Mouse (Mus musculus) neural tube, embryonic 11.5 days (tissue): ENCODE data around the gene Fam131c. TPM values are rescaled to one million over a fixed set of nuclear protein-coding genes. Genes with fewer than 3 reads are reported as not detected.

Source experiments
- ATAC-seq: fragments of 200-750 bp; cut with Nextera tagmentation; 2 replicates; pipeline ENCODE4 v1.8.0; 2017; ENCODE audit warnings: moderate number of reproducible peaks, mild to moderate bottlenecking, moderate TSS enrichment, moderate library complexity; ENCODE audit not compliant: insufficient read depth, low FRiP score, low TSS enrichment
- DNase-seq: peaks from one replicate; pipeline ENCODE4 v3.0.0-alpha.2; 2015; ENCODE audit warnings: low spot score
- H3K27ac ChIP-seq: fragments of 300-500 bp; sonication (generic); 2 replicates; pipeline ENCODE4 v1.5.1; 2014; ENCODE audit warnings: low read depth, mild to moderate bottlenecking, low read length
- H3K27me3 ChIP-seq: fragments of 300-500 bp; sonication (generic); 2 replicates; pipeline ENCODE4 v1.6.1; 2014; ENCODE audit warnings: mild to moderate bottlenecking, low read length, mixed read lengths; ENCODE audit not compliant: control insufficient read depth, insufficient read depth
- H3K36me3 ChIP-seq: fragments of 300-500 bp; sonication (generic); 2 replicates; pipeline ENCODE4 v1.6.1; 2014; ENCODE audit warnings: mild to moderate bottlenecking, low read length, moderate library complexity, mixed read lengths; ENCODE audit not compliant: control insufficient read depth, insufficient read depth
- H3K4me1 ChIP-seq: fragments of 300-500 bp; sonication (generic); 2 replicates; pipeline ENCODE4 v1.6.1; 2014; ENCODE audit warnings: low read length, mixed read lengths; ENCODE audit not compliant: control insufficient read depth, insufficient read depth
- H3K4me2 ChIP-seq: fragments of 300-500 bp; sonication (generic); 2 replicates; pipeline ENCODE4 v1.6.1; 2014; ENCODE audit warnings: low read depth, mild to moderate bottlenecking, moderate library complexity
- H3K4me3 ChIP-seq: fragments of 300-500 bp; sonication (generic); 2 replicates; pipeline ENCODE4 v1.5.1; 2014; ENCODE audit warnings: low read depth, low read length
- H3K9ac ChIP-seq: fragments of 300-500 bp; sonication (generic); 2 replicates; pipeline ENCODE4 v1.6.1; 2014; ENCODE audit warnings: mild to moderate bottlenecking, low read length
- H3K9me3 ChIP-seq: fragments of 300-500 bp; sonication (generic); 2 replicates; pipeline ENCODE4 v1.6.1; 2016; ENCODE audit warnings: low read length; ENCODE audit not compliant: control insufficient read depth
- WGBS: fragments of 180-500 bp; shearing (Covaris S2); extraction: QIAGEN DNeasy Blood & Tissue Kit; methylation state at CpG from one replicate; pipeline ENCODE4 v1.1.7; 2014; 5-methylcytosine and 5-hydroxymethylcytosine counted together
- polyA plus RNA-seq: library from polyadenylated mRNA; unstranded; fragments of >200 nt; fragmentation: Nextera tagmentation; extraction: Ambion mirVana; gene quantifications from 2 replicates; pipeline ENCODE4 v1.2.1, GENCODE M21; 2014

Gene Fam131c
- polyA plus RNA-seq, 1 experiment from 2014 or later: 0.85 TPM

DNA sequence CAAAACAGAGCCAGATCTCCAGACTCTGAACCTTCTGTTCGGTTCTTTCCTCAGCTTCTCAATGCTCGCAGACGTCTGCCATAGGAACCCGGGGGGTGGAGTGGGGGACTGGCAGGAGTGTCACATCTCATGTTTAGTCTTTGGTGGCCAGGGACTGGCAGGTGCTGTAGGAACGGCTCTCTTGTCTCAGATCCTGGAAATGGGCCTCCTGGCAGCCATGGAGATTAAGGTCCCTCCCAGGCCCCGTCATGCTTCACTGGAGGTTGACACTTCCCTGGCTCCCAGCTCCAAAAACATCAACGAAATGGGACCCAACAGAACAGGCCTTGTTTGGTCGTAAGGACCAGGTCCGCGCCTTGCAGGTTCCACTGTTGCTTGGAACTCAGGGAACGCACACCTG lies 19.4 kb upstream of the Fam131c start:
- 80% methylated on average over 11 of the region's 11 CpGs for WGBS
- Histone ChIP-seq H3K27ac (no peak overlapping the region), H3K27me3 (no peaks in the 10 kb centered on the region), H3K4me2 (no peak overlapping the region), H3K4me3 (no peak overlapping the region), H3K36me3 (no peaks in the 10 kb centered on the region), H3K4me1 (no peaks in the 10 kb centered on the region), H3K9me3 (no peaks in the 10 kb centered on the region), H3K9ac (no peak overlapping the region)
- ATAC-seq: no peak
- no peak for DNase-seq

- Histone ChIP-seq H3K4me2 (no peak overlapping the region), H3K9me3 (no peaks in the 10 kb centered on the region), H3K4me3 (no peak overlapping the region), H3K27me3 (no peaks in the 10 kb centered on the region), H3K27ac (no peak overlapping the region), H3K36me3 (no peaks in the 10 kb centered on the region), H3K9ac (no peak overlapping the region), H3K4me1 (no peaks in the 10 kb centered on the region)
- 86% methylated on average over 12 of the region's 12 CpGs for WGBS
- DNase-seq (no peak), ATAC-seq (no peak)
Measured at GRCm38 (mm10) chr4:141350015-141350414, 18.0 kb upstream of the Fam131c start.

GRCm38 (mm10) chr4:141351972-141352371 lies 16.0 kb upstream of the Fam131c start:
- no peak overlapping the region for H3K9ac ChIP-seq
- no peaks in the 10 kb centered on the region for H3K4me1 ChIP-seq
- ATAC-seq: no peak
- no peak for DNase-seq
- H3K36me3 ChIP-seq: no peaks in the 10 kb centered on the region
- H3K27me3 ChIP-seq: no peaks in the 10 kb centered on the region
- 63% methylated on average over 7 of the region's 7 CpGs for WGBS
- no peak overlapping the region for H3K27ac ChIP-seq
- H3K9me3 ChIP-seq: no peaks in the 10 kb centered on the region
- H3K4me2 ChIP-seq: no peak overlapping the region
- H3K4me3 ChIP-seq: no peak overlapping the region

- Histone ChIP-seq H3K4me3 (no peak overlapping the region), H3K9ac (no peak overlapping the region), H3K27me3 (no peaks in the 10 kb centered on the region), H3K27ac (no peak overlapping the region), H3K4me1 (no peaks in the 10 kb centered on the region), H3K4me2 (no peak overlapping the region), H3K9me3 (no peaks in the 10 kb centered on the region), H3K36me3 (no peaks in the 10 kb centered on the region)
- ATAC-seq (no peak), DNase-seq (no peak)
- WGBS: 71% methylated on average over 5 of the region's 5 CpGs
Measured at GRCm38 (mm10) chr4:141352986-141353385, 15.0 kb upstream of the Fam131c start.

DNA sequence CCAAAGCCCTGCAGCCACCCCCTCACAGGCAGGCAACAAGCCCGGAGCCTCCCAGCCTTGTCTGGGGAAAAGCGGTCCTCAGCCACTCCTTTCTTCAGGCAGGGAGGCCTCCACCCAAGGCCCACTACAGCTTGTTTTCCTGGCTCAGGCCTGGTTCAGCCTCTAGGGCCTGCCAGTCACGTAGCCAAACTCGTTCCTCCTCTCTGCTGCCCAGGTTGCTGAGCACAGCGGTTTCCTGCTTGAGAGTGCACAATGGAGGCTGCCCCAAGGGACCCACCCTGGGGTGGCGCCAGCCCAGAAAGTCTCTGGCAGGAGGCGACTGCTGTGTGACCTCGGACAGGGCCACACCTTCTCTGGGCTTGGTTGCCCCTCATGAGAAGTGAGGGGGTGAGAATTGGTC lies 14.2 kb upstream of the Fam131c start:
- no peaks in the 10 kb centered on the region for H3K9me3 ChIP-seq
- no peak overlapping the region for H3K27ac ChIP-seq
- H3K4me1 ChIP-seq: no peaks in the 10 kb centered on the region
- DNase-seq (peak; percentile 9), ATAC-seq (no peak)
- 73% methylated on average over 8 of the region's 8 CpGs for WGBS
- H3K36me3 ChIP-seq: no peaks in the 10 kb centered on the region
- H3K4me2 ChIP-seq: no peak overlapping the region
- no peak overlapping the region for H3K9ac ChIP-seq
- no peaks in the 10 kb centered on the region for H3K27me3 ChIP-seq
- no peak overlapping the region for H3K4me3 ChIP-seq

DNA sequence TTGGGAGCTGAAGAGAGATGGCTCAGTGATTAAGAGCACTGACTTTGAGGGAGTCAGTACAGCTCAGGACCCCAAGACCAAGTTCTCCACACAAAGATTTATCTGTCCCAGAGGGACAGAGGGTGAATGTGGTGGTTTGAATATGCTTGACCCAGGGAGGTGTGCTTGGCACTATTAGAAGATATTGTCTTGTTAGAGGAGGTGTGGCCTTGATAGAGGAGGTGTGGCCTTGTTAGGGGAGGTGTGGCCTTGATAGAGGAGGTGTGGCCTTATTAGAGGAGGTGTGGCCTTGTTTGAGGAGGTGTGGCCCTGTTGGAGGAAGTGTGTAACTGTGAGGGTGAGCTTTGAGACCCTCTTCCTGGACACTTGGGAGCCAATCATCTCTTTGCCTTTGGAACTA lies 10.2 kb upstream of the Fam131c start:
- H3K9ac ChIP-seq: no peak overlapping the region
- H3K4me1 ChIP-seq: no peaks in the 10 kb centered on the region
- ATAC-seq (no peak), DNase-seq (no peak)
- H3K27me3 ChIP-seq: no peaks in the 10 kb centered on the region
- H3K4me3 ChIP-seq: no peak overlapping the region
- no peaks in the 10 kb centered on the region for H3K36me3 ChIP-seq
- H3K9me3 ChIP-seq: no peaks in the 10 kb centered on the region
- no peak overlapping the region for H3K4me2 ChIP-seq
- H3K27ac ChIP-seq: no peak overlapping the region

GRCm38 (mm10) chr4:141359222-141359621 lies 8.8 kb upstream of the Fam131c start:
- no peak overlapping the region for H3K4me3 ChIP-seq
- H3K4me2 ChIP-seq: no peak overlapping the region
- no peaks in the 10 kb centered on the region for H3K9me3 ChIP-seq
- H3K4me1 ChIP-seq: no peaks in the 10 kb centered on the region
- no peak for ATAC-seq
- H3K27me3 ChIP-seq: 0 out of 2 replicates have a peak, but pooled peaks cover 5% of the 10 kb centered on the region
- H3K27ac ChIP-seq: no peak overlapping the region
- DNase-seq: no peak
- 91% methylated on average over 6 of the region's 6 CpGs for WGBS
- no peaks in the 10 kb centered on the region for H3K36me3 ChIP-seq
- H3K9ac ChIP-seq: no peak overlapping the region

GRCm38 (mm10) chr4:141360846-141361245 lies 7.2 kb upstream of the Fam131c start:
- 31% methylated on average over 7 of the region's 7 CpGs for WGBS
- H3K4me2 ChIP-seq: no peak overlapping the region
- no peak overlapping the region for H3K27ac ChIP-seq
- H3K4me1 ChIP-seq: no peaks in the 10 kb centered on the region
- H3K36me3 ChIP-seq: no peaks in the 10 kb centered on the region
- 0 out of 2 replicates have a peak, but pooled peaks cover 8% of the 10 kb centered on the region for H3K27me3 ChIP-seq
- no peak overlapping the region for H3K9ac ChIP-seq
- ATAC-seq (no peak), DNase-seq (peak; percentile 48)
- H3K4me3 ChIP-seq: no peak overlapping the region
- H3K9me3 ChIP-seq: no peaks in the 10 kb centered on the region

DNA sequence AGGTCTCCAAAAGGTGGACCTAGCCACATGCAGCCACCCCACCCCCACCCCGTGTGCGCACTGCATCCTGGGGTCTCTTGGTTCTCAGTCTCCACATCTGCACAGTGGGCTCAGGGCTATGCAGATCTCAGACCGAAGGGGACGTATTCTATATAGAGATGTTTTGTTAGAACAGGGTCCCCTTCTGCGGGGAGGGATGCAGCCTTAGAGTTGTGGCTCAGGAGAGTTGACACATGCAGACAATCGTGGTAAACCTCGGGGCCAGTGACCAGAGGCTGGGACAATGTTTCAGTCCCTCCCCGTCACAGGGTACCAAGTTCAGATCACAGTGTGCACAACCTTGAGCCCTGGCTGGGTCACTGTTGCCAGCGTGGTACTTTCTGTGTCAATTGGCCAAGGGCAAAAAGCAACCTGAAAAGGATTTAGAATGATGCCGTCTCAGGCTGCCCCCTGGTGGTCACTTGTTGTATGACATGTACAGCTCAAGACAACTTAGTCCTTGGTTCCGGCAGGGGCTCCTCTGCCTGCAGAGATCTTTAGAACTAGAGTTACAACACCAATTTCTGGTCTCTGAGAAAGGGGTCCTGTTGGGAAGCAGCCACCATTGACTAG lies 5.0 kb upstream of the Fam131c start:
- Histone ChIP-seq H3K36me3 (no peaks in the 10 kb centered on the region), H3K9me3 (no peaks in the 10 kb centered on the region), H3K4me2 (no peak overlapping the region), H3K4me3 (no peak overlapping the region), H3K4me1 (no peaks in the 10 kb centered on the region), H3K27me3 (peaks cover 22% of the 10 kb centered on the region), H3K9ac (no peak overlapping the region), H3K27ac (no peak overlapping the region)
- 34% methylated on average over 11 of the region's 11 CpGs for WGBS
- ATAC-seq: 0 out of 2 replicates have a peak, but pooled peaks have one; percentile 25
- peak; percentile 88 for DNase-seq
